Mouse (Mus musculus): ENCODE data around the gene Col15a1. TPM values are rescaled to one million over a fixed set of nuclear protein-coding genes. Genes with fewer than 3 reads are reported as not detected.

Col15a1 gene
- total RNA-seq, 2 experiments from 2014 or later = 109 to 154 TPM

DNA sequence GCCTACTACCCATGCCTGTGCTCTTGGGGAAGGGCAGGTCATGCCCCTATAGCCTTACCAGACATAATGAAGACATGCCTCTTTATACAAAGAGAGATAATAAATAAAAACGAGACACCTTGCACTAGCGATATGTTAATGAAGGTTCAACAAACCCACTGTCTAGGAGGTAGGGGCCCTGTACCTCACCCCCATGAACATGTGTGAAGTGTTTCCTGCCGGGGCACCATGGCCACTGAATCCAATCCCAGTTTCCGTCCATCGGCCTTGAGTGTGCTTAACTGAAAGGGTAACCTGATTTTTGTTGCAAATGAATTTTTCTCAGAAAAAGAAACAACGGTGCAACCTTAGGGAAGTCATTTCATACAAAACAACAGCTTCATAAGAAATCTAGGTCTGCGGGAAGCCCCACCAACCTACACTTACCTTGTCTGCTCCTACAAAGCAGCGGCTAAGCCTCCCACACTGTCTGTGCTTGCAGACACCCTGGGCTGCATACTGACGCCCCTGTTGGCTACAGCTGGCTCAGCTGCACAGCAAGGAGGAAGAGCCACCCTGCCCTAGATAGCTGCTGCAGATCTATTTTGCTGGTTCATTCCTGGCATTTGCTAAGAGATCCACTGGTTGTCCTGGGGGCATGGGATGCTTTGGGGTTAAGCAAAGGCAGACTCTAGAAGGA, 64.6 kb downstream of the Col15a1 start:
- no peak for DNase-seq

DNA sequence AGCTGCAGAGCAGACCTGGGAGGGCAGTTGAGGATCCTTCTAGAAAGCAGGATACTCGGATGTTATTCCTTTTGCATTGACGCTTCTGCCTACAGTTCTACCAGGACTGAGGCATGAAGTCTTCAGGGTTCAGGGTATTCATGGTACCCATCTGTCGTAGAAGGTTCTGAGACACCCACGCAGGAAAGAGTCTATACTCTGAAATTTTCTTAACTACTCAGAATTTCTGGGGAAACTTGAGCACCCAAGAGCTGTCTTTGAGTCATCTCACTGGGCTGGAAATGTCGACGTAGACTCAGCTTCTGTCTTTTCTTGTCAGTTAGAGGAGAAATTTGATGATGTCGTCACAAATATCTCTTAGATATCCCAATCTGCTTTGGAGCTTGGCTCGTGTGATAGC, 65.8 kb downstream of the Col15a1 start:
- DNase-seq = no peak

DNA sequence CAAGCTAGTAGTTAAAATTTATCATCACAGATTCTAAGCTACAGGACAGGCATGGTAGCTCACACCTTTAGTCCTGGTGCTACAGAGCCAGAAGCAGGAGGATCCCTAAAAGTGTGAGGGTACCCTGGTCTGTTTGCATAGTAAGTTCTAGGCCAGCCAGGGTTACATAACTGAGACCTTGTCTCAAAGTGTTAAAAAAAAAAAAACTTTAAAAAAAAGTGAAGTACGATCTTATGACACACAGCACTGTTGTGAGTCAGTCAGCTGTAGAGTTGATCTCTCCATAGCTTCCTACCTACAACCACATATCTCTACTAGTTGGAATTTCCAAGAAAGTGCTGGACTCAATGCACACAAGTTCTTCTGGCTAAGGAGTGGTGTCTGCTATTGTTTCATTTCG, 67.0 kb downstream of the Col15a1 start:
- no peak for DNase-seq

DNA sequence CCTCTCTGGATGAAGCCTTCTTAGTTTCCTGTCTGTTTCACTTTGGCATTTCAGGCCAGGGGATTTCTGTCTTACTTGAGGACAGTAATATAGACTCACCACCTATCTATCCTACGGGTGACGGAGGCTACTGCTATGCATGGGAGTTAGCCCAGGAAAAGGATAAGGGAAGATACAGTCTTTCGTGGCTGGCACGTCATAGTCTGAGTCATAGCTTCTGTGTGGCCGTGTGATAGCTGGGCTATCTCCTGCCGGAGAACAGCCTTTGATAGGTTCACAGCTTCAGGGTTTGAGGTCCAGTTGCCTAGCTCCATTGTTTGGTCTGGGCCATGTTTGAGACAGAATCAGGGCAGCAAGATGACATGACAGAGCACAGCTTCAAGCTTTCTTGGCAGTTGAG, 70.4 kb downstream of the Col15a1 start:
- DNase-seq = no peak

DNA sequence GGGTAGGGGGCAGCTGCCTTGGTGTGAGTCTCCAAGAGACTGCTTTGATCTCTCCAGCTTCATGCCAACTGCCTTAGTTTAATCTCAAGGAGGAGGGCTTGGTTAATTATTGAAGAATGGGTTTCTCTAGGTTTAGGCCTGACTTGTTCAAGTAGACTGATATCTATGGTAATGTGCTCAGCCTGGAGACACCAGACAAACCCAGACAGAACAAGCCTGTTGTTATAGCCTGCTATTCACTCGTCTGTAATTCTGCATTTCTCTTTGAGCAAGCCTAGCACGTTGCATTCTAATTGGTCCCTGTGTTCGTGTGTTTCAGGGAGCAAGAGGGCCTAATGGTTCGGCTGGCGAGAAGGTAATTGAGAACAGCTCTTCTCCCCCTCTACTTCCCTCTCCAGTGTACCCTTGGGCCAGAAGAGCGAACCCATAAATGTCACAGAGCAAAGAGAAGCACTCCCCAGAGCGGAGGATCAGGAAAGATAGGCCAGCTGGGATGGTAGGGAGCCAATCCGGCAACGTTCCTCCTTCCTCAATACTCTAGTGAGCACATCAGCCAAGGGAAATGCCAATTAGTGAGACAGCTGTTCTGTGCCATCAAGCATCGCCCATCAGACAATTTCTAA, 71.2 kb downstream of the Col15a1 start:
- no peak for DNase-seq

DNA sequence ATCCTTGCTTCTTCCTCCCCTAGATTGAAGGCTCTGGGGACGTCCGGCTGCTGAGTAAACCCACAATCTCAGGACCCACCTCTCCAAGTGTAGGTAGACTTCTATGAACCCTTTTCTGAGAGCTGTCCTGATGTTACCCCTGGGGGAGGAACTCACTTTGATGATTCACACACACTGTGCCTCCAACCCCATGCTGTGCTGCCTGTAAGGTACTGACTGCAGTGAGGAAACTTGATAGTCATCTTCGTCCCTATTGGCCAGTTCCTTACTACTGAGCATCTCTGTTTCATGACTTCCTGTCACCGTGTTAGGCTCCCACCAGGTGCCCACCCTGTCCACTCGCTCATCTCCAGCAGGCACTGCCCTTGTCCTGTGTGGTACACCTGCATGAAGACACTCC, 72.2 kb downstream of the Col15a1 start:
- no peak for DNase-seq

DNA sequence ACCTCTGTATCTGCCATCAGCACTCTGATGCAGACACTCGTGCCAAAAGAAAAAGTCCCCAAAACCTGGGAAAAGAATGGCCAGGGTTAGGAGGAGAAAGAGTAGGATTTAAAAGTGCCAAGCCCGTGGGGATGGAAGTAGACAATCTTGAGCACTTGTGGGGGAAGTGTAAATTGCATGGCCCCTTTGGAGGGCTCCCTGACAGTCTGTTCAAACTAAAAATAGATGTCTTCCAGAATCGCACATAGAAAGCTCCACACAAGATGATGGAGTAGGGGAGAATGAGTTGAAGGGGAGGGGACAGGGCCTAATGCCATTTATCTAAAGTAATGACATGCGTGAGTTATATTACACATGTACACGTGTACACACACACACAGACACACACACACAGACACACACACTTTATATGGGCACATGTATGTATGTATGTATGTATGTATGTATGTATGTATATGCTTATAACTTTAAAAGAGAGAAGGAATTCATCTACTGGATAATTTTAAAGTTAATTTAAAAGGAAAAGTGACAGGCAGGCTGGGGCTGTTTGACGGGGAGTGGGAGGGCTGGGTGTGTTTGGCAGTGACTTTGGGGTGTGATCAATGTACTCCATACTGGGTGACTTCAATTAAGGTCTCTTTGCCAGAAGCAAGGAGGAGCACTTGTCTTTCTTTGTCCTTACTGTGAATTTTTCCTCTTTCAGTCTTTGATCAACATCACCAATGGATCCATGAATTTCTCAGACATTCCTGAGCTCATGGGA, 74.1 kb downstream of the Col15a1 start:
- DNase-seq = no peak

DNA sequence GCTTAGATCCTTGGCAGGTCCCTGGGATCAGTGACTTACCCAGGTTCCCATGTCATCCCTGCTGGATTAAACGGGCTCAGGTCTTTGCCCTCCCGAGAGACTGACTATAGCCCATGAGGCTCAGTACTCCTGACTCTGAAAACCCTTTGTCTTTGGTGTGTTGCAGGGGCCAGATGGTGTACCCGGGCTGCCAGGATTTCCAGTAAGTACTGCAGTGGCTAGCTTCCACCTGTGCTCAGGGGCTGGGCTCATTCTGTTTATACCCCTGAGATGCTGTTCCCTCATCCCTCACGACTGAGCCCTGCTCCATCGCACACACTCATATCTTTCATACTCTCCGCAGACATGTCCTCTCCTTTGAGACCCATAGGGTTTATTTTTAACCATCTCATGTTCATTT, 76.3 kb downstream of the Col15a1 start:
- no peak for DNase-seq

DNA sequence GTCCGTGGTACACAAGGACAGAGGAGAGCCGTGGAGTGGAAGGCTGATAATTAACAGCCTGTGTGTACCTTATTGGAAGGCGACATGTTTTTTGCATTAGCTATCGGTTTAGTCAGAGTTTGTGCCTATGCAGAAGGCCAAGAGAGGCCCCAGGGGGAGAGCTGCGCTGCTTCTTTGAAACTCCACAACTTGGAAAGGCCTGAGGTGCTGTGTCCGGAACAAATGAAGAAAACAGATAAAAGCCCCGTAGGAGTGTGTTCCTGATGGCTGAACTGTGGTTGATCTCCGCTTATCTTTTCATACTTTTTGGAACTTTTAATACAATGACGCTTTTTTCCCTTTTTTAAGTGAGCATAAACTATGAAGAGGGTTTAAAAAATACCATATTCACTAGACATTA, 76.9 kb downstream of the Col15a1 start:
- DNase-seq = no peak

DNA sequence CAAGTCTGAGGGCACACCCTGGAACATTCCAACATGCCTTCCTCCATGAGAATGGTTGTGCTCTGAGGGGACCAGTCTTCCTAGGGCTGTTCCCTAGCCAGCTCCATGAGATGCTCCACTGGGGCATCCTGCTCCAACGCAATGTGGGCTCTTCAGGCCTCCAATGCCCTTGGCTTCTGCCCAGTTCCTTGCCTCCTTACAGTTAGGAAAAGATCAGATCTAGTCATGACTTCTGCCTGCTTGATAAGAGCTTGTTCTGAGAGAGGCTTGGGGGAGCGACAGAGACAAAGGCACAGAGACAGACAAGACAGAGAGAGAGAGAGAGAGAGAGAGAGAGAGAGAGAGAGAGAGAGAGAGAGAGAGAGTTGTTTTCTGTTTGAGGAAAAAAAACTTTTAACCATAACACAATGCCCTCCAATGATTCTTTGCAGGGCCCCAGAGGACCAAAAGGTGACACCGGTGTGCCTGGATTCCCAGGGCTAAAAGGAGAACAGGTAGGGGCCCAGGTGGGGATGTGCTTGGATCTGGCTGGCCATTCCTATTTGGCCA, 78.7 kb downstream of the Col15a1 start:
- DNase-seq = no peak

DNA sequence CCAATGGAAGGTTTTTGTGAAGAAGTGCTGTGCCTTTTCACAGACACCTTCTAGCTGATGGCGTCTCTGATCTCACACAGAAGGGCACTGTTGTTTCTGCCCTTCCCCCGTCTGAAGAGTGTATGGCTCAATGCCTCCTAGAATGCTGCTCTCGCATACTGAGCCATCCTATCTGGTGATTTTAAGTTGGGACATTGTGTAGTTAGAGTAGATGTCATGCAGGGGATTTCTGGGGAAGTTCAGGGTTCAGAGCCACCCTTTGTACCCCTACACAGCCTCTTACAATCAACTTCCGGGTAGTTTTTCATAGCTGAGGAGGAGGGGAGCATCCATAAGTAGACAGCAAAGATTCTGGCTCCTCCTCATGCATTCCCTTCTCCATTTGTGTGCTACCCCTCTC, 79.5 kb downstream of the Col15a1 start:
- no peak for DNase-seq

DNA sequence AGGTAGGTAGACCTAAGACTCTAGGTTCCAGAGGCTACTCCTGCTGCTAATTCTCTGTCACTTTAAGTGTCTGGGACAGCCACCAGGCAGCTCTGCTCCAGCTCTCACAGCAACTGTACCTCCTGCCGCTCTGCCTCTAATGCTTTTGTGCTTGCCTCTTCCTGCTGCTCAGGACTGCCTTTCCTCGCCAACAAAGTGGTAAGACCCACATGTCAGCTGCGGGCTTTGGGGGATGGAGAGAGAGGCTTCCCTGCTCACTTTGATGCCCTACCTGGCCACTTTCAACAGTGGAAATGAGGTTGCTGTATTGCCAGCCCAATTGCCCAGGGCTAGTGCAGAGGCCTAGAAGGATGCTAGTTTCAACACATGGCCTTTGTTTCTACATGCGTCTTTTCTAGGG, 80.3 kb downstream of the Col15a1 start:
- DNase-seq = no peak

DNA sequence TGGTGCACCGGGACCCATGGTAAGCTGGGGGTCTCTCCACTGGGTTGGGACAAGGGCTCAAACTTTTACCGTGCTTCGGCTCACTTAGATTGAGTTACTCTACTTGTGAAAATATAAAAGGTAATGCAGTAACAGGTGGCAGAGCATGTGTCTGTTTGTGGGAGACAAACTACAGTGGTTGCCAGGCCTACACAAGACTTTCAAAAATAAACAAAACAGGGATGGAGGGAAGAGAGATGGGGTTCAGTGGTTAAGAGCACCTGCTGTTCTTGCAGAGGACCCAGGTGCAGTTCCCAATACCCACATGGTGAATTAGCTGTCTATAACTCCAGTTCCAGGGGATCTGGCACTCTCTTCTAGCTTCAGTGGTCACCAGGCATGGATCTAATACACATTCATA, 81.6 kb downstream of the Col15a1 start:
- no peak for DNase-seq

DNA sequence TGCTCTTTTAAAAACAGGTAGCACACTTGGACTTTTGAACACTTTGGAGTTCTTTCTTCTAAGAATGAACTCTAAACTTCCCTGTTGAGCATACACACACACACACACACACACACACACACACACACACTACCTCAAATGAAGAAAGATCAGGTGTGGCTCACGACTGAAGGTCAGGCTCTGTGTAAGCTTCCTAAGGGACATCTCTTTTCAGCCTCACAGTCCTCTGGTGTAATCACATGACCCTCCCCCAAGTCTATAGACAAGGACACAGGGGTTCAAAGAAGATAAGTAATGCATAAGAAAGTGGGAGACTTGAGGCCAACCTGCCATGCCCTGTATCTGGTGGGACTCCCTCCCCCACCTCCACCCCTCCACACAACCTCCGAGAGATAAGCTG, 82.5 kb downstream of the Col15a1 start:
- DNase-seq = no peak

DNA sequence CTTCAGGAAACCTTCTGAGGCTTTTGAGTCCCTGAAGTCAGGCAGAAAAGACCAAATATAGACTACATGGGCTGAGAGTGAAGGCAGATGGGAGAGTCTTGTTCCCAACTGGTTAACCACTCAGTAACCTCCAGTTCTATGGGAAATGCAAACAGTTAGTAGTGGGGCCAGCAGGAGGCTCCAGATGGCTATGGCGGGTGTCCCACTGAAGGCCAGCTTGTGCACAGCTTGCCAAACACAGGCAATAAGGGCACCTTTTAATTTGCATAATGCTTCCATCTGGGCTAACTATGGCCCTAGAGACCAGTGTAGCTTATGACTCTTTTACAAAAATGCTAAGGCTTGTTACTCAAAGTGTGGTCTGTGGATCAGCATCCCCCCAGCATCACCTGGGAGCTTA, 83.1 kb downstream of the Col15a1 start:
- DNase-seq = no peak

DNA sequence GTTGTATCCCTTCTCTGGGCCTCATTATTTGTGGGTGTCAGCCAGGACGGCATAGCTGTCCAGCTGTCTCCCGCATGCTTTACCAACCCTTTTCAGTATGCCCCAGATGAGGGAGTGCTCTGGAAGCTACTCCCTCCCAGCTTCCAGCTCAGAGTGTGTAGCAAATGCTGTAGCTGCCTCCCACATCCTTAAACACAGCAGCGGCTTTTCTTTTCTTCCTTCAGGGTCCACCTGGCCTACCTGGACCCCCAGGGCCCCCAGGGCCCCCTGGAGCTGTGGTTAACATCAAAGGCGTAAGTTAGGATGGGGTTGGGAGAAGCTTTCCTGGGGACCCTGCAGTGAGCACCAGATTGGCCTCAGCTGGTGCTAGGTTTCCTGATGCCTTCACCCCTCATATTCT, 85.0 kb downstream of the Col15a1 start:
- no peak for DNase-seq

DNA sequence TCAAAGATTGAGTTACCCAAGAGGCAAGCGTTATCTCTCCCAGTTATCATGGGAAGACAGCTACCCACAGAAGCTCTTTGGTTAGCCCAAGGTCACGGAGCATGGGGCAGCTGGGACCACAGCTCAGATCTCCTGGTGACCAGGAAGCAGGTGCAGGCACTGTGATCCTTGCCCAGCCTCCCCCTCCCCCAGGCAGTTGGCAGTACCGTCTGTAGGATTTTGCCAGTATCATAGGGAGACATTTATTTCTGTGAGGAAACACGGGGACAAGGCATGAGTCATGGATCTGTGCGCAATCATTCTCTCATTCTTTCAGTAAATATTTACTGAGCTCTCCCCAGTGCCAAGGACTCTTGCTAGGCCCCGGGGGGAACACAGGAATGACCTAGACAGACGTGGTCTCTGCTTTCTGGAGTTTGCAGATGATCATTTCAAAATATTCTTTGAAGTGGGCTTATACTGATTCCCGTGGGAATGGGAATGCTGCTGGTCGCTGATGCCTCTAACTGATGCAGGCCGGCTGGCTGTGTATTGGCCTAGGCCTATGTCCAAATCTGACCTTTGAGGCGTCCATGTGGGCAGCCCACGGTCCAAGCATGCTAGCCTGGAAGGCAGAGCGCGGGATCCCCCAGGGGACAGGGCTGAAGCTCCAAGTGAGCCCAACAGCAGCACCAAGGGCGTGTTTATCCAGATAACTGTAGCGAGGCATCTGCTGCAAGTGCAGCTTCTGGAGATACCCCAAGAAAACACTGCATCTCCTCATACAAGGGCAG, 86.0 kb downstream of the Col15a1 start:
- peak; percentile 84 for DNase-seq

DNA sequence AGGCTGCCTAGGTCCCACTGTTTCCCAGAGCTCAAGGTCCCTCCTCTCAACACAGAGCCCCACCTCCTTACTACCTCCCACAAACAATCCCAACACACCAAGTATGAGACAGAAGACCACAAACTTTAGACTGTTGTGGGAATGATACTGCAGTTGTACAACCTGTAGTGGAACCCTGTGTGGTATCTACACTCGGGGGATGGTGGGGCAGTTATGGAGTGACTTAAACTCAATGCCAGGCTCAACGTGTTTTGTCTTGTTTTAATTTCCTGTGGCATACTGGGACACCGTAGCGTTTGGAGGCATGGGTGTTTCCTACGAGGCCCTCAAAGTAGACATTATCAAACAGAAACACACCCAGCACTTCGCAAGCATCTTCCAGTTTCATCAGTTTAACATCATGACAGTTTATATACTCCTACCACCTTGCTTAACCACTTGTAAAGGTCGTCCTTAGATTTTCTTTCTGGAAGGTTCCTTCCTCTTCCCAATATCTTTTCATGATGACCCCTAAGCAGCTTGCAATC, 86.6 kb downstream of the Col15a1 start:
- no peak for DNase-seq

DNA sequence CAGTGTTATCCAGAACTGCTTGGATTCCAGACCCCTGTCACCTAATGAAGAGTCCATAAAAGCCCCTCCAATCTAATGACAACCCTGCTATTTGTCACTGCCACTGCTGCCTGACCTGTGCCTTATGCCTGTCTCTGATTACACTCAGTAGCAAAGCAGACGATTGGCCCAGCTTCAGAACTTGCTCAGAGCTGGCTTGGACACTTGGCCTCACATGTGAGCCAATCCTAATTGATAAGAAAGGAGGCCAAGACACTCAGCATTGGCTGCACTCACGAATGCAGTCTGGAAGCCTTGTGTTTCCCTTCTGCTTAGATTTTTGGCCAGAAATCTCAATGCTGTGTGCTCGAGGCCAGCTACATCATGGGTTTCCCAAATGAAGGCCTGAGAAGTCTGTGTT, 87.6 kb downstream of the Col15a1 start:
- DNase-seq = peak; percentile 62

DNA sequence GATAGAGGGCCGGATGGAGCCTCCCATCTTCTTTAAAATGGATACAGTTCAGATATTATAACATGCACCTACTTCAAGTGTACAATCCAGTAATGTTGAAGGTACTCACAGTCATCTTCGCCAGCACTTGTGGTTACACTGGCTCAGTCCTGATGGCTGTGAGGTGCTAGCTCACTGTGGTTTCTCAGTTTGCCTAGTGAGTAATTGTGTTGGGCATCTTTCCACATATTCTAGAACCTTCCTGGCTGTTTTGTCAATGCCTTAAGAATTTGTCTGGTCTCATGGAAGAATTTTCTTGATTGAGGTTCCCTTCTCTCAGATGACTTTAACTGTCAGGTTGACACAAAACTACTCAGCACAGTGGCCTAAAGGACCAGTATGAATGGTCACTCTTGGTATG, 92.7 kb downstream of the Col15a1 start:
- no peak for DNase-seq

DNA sequence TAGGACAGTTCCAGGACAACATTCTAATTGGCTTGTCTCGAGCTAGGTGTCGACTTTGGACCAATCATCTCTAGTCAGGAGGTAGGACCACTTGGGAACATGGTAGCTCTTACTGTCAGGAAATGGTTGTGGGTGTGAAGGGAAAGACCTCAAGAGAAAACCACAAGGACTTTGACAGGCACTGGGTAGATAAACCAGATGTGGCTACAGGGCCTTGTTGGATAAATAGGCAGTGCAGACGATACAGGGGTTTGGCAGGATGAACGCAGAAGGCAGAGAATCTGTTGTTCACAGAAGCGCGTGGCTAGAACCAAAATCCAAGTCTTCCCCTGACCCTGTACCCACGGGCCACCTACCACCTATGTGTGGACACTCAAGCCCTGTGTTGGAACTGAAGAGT, 94.6 kb downstream of the Col15a1 start:
- no peak for DNase-seq

DNA sequence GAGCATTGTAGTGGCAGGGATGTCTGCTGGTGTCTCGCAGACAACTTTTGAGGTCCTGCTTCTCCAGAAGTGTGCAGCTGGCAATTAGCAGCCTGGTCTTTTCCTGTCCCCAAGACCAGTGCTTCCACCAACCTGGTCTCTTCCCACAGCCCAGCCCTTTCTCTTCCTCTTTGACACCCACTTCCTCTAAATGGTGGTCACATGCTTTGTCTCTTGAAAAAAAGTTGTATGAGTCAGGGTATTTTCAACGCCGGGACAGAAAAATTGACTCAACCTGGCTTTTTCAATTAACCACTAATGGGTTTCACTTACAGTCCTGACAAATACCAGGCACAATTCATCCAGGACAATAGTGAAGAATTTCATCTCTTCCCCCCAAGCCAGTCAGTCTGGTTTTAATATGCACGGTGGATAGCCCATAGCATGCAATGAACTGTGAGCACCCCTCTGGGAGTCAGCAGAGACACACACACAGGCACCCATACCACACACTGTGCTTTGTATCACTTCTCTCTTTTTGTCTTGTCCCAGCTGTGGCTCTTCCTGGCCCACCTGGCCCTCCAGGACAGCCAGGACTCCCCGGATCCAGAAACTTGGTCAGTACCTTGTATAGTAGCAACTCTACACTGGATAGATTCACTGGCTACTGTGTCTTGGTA, 95.5 kb downstream of the Col15a1 start:
- DNase-seq = no peak
